Mouse (Mus musculus): Measurements from ENCODE around the gene Serinc2.
"Not testable (repeated sequence)": the region's sequence is repeated elsewhere in the genome, so short reads cannot be mapped to it uniquely, and the experiment has no call there.

The Serinc2 gene

DNA sequence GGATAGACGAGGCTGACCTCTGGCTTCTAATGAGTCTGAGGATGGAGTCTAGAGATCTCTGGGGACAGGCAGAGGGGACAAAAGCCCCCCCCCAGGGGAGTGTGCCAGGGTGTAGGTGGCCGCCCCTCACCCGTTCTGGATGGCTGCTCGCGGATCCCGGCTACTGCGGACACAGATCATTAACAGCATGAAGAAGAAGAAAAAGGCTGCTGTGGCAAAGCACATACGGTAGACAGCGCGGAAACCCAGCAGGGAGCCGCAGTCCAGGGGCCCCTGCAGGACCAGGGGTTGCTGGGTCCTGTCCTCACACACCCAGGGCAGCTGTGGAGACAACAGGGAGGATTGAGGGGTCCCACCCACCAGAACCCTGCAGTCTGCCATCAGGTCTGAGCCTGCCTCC is 14.9 kb downstream of the Serinc2 start:
- DNase-seq (ENCODE audit: low read depth, low spot score): no peak

DNA sequence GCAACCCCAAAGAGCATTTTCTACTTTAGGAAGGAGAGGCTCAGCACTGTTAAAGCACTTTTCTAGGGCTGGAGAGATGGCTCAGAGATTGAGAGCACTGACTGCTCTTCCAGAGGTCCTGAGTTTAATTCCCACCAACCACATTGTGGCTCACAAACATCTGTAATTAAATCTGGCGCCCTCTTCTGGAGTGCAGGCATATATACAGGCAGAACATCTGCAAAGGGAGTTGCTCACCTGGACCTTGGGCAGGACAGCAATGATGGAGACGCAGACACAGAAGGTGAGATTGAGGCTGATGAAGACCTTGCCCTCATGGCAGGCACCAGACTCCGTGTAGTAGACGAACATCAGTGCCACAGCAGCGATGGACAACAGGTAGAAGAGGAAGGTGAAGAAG is 18.6 kb downstream of the Serinc2 start:
- no peak for DNase-seq (ENCODE audit: low read depth, low spot score)

DNA sequence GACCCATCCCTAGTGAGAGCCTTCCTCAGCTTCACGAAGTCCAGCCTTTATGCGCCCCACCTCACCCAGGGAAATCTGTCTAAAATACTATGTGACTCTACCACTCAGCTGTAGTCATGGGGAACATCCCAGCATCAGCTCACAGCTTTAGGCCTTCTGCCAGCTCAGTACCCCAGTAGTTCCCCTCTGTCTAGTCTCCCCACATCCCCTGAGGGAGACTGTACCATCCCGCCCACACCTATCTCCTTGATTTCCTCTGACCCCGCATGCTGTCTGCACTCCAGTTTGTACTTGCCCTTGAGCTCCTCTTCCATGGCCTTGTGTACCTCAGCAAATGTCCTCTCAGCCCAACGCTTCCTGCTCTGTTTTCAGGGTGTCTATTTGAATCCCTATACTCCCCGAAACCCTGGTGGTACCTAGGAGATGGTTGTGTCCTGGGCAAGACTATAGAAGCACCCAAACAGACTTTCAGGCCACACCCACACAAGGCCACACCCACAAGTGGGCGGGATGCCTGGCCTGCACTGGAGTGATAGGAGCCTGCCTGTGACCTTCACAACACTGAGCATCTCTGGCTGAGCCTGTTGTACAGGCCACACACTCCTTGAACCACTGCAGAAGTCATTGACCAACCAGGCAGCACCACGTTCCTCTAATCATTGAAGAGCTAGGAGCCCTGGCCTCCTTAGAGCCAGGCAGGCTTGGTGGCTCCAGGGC is 26.4 kb downstream of the Serinc2 start:
- DNase-seq (ENCODE audit: low read depth, low spot score): peak; percentile 97

DNA sequence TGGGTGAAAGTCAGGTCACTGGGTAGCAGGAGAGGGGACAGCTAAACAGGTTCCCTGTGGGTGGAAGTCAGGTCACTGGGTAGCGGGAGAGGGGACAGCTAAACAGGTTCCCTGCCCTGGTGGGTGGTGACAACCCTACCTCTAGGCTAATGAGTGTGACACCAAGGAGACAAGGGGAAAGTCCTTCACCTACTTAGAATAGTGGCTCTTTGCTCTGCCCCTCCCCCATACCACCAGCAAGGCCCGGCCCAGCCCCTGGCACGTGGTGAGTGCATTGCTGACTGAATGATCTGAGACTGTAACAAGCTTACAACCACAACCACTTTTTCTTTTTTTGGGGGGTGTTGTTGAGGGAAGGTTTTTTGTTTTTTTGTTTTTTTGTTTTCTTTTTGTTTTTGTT is 27.2 kb downstream of the Serinc2 start:
- no peak for DNase-seq (ENCODE audit: low read depth, low spot score)

DNA sequence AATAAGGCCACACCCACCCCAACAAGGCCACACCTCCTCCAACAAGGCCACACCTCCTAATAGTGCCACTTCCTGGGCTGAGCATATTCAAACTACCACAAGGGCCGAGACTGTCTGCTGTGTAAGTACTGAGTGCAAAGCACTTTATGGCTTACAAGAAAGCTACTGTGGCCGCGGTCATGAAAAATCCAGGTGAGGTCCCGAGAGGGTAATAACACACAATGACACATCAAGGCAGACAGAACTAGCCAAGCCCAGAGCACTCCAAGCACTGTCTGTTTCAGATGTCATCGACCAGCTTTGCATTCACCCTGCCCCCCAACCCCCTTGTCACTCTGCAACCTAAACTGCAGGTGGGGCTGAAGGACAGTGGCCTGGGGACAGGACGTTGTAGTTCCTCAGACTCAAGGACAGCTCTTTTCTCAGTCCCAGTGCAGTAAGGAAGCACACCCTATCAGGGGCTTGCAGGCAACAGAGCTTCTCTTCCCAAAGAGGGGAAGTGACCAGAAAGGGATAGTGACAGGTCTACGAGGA is 27.8 kb downstream of the Serinc2 start:
- DNase-seq (ENCODE audit: low read depth, low spot score): no peak

DNA sequence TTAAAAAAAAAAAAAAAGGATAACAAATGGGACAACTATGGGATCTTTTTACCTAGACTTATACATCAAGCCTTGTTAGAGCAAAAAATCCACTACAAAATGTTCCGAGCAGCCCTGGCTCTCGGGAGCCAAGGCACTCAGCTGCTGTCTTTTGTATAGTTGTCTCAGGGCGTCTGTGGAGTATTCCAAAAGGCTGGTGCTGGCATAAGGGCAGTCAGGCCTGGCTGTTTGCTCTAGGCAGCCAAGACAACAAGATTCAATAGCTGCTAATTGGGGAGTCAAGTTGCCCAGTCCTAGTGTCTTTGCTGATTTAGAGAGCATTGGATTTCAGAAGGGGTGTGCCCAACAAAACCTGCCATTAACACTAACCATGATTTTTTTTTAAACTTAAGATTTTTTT is 30.4 kb downstream of the Serinc2 start:
- no peak for DNase-seq (ENCODE audit: low read depth, low spot score)

DNA sequence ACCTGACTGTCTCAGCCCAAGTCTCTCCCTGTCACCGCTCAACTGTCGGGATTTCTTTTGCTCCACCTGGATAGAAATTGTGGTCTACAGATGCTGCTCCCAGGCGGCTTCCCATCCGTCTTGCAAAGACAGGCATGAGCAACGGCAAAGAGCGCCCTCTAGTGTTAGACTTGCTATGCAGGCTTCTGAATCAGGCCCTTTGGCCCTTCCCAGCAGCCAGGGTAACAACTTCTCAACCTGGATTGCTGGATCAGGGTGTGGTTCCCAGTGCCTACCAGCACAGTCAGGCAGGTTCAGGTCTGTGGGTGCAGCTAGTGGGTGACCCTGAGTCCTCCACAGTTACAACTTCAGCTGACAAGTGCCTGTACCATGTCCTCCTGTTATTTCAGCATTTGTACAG is 32.9 kb downstream of the Serinc2 start:
- peak; percentile 87 for DNase-seq (ENCODE audit: low read depth, low spot score)

DNA sequence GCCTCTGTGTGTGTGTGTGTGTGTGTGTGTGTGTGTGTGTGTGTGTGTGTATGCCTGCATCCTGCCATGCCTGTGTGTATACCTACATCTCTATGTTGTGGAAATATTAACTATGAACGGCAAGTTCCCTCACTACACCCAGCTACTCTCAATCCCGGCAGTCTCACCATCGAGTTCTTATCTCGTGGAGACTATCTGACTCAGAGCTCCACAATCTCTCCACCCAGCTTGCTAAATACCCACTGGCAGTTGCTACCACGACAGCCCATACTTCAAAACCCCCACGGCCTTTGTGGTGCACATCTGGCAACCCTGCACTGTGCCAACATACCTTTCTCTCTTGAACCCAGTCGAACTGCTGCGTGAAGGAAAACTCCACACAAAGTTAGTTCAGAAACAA is 34.3 kb downstream of the Serinc2 start:
- DNase-seq (ENCODE audit: low read depth, low spot score): no peak

DNA sequence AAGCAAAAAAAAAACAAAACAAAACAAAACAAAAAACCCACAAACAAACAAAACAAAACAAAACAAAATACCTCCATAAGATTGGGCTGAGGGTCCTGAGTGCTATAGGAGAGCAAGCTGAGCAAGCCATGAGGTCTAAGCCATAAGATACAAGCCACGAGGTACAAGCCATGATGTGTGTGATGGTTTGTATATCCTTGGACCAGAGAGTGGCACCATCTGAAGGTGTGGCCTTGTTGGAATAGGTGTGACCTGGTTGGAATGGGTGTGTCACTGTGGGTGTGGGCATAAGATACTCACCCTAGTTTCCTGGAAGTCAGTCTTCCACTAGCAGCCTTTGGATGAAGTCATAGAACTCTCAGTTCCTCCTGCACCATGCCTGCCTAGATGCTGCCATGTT is 35.4 kb downstream of the Serinc2 start:
- not testable (repeated sequence) for DNase-seq (ENCODE audit: low read depth, low spot score)

DNA sequence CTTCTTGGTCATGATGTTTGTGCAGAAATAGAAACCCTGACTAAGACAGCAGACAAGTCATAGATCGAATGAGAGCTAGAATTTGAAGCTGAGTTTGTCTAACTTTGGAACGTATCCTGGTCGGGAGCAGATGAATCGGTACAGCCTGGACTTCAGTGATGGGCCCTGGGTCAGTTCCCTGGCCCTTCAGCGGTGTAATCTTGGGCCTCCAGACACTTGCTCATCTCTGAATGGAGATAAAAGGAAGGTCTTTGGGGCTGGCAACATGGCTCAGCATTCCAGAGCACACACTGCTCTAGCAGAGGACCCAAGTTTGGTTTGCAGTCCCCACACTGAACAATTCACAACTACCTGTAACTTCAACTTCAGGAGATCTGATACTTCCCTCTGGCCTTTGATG is 36.0 kb downstream of the Serinc2 start:
- no peak for DNase-seq (ENCODE audit: low read depth, low spot score)

DNA sequence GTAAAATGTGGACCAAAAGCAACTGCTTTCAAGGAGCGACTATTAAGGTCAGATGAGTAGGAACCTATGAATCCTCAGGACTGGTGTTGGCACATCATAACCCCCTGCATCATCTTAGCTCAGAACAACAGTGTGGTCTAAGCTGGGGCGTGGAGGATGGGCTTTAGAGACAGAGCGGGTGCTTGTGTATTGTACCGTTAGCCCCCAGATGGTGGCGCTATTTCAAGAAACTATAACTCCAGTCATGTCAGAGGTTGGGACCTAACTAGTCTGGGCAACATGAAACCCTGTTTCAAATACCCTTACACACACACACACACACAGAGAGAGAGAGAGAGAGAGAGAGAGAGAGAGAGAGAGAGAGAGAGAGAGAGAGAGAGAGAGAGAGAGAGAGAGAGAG is 38.3 kb downstream of the Serinc2 start:
- no peak for DNase-seq (ENCODE audit: low read depth, low spot score)

DNA sequence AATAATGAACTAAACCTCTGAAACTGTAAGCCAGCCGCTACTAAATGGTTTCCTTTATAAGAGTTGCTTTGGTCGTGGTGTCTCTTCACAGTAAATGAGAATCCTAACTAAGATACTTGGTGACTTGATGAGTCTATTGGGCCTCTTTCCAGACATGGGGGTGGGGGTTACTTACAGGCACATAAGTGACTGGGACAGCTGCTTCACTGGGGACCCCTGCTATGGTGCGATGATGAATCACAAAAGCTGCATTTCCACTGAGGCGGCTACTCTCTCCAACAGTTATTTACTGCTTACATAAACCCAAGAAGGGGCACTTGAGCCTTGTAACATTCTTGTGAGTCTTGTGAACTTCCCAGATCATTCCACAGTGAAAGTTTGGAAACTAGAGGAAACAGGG is 41.4 kb downstream of the Serinc2 start:
- DNase-seq (ENCODE audit: low read depth, low spot score): no peak

DNA sequence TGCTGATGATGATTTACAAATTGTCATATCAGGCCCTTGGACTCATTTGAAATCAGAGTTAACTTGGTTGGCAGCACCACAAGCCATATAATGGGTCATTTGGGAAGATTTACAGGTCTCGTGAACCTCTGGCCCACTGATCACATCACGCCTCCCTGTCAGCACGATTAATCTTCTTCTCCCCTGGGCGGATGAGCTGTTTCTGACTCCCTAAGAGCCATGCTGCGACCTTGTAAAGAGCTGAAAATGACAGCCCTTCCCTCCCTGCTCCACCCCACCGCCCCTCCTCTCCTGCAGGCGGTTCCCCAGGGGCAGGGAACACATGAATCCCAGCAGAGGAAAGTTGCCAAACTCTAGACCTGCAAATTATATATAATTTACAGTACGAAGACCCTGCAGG is 42.6 kb downstream of the Serinc2 start:
- no peak for DNase-seq (ENCODE audit: low read depth, low spot score)

DNA sequence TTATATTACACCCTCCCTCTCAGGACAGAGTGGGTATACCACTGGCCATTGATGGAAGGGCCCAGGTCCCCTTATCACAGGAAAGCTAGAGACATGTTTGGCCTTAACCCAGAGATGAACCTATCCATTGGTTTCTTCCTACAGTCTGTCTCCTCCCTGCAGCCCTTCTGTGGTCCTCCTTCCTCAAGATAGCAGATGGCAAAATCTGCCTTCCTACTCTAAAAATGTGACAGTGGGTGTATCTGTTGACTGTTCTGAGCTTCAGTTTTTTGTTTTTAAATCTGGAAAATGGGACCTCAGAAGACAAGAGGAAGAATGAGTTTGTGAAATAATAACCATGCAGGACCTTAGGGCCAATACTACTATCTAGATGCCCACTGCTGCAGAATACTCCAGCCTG is 54.9 kb downstream of the Serinc2 start:
- DNase-seq (ENCODE audit: low read depth, low spot score): no peak

DNA sequence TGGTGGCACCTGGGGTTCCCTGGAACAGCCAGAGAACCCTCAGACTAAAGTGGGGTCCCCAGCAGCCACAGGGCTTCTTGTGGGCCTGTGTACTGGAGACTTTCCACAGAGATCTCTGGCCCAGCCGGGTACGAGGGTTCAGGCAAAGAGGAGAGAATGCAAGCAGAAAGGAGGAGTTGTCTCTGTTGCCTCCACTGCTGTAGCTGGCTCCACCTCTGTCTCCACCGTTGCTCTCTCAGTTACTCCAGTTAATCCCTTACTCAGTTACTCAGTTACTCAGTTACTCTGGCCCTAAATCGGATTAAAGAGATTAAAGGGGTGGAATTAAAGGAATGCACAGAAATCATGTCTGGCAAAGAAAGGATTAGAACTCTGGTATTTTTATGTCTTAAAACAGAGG is 56.8 kb downstream of the Serinc2 start, which contains the start of gene Gm853:
Gene Gm853 (minus strand): TSS at position 223 of the 400 bp plus-strand sequence.
- DNase-seq (ENCODE audit: low read depth, low spot score): no peak

DNA sequence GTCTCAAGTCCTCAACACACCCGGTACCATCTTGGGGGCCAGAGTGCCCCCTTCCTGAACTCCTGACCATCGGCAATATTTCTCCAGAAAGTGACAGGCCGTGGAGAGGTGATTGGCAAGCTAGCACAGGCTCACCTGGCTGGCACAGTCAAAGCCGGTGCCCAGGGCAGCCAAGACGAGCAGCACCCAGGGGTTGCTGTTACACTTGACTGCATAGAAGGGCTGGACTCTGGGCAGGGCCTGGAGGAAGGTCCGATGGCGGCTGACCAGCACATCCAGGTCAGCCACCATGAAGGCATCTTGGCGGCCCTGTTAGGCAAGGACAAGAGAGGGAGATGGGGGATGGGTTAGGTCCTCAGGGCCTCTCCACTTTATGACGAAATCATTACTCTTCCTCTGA is 58.8 kb downstream of the Serinc2 start:
- no peak for DNase-seq (ENCODE audit: low read depth, low spot score)

DNA sequence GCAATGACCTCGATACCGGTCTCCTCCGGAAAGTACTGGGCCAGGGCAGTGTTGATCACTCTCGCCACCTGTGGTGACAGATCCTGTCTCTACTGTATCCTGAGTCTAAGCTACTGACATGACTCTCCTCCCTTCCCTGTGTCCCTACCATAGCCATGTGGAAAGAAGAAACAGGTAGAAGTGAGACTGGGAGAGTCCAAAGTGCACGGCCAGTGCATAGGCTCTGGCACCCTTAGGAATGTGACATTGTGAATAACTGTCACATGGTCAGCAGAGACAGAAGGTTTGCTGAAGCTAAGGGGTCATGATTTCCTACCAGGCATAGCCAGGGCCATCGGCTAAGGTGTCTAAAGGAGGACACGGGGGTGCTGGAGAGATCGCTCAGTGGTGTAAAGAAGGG is 63.6 kb downstream of the Serinc2 start:
- no peak for DNase-seq (ENCODE audit: low read depth, low spot score)

DNA sequence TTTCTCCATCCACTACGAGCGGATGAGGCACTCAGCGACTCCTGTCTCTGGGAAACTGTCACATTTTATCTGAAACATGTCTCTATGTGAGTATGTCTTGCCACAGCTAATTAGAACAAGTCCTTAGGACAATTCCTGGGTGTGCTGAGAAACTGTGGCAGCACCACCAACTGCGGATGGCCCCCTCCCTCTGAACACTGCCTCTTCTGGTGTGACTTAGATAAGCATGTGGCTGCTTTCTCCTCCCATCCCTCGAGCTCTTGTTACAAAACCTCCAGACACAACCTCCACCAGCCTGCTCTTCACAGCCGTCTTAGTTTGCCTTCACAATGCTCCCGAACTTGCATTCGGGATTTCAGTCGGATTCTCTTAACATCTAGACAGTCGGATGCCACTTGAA is 65.1 kb downstream of the Serinc2 start:
- DNase-seq (ENCODE audit: low read depth, low spot score): no peak

DNA sequence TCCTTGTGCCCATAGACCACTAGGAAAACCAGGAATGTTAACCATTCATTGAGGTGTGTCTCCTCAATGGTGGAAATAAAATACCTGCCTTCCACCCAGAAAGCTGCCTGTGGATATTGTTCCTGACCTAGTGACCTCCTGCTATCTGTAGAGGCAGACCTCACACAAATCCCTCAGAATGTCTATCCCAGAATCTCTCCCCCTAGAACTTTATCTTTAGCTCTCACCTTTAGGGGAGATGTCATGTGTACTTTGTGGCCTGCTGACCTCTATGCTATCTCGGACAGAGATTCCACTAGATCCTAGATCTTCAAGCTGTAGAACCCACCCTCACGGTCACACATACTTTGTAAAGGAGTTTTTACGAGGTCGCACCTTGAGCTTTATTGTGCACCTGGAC is 65.8 kb downstream of the Serinc2 start:
- no peak for DNase-seq (ENCODE audit: low read depth, low spot score)

DNA sequence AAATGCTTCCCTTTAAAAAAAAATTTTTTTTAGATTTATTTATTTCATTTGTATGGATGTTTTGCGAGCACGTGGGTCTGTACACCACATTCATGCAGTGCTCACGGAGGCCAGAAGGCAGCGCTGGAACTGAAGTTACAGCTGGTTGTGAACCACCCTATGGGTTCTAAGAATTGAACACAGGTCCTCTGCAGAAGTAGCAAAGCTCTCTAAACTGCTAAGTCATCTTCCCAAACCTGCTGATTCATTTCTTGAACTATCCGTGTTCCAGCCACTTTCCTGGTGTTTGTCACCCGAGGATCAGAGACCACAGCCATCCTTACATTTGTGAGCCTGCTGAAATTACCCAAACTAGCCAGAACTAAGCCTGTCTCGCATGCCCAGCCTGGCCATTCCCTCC is 66.6 kb downstream of the Serinc2 start:
- peak; percentile 64 for DNase-seq (ENCODE audit: low read depth, low spot score)

DNA sequence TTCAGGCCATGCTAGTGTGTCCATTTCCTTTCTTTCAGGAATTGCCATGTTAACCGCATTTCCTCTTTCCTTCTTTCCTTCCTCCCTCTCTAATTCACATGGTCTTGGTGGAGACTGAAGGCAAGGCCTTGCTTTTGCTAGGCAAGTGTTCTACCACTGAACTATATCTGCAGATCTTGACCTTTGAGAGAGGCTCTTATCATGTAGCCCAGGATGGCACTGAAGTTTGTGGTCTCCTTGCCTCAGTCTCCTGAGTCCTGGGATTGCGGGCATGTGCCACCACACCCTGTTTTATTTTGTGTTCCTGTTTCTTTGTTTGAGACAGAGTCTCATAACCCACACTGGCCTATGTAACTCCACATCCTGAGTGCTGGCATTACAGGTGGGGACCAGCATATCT is 67.1 kb downstream of the Serinc2 start:
- no peak for DNase-seq (ENCODE audit: low read depth, low spot score)
